Mouse (Mus musculus) forebrain, embryonic 12.5 days (tissue): ENCODE data around the gene Efna2. TPM values are rescaled to one million over a fixed set of nuclear protein-coding genes. Genes with fewer than 3 reads are reported as not detected.

Experiments
- ATAC-seq: fragments of 200-750 bp; cut with Nextera tagmentation; 2 replicates; pipeline ENCODE4 v1.8.0; 2017; ENCODE audit warnings: moderate TSS enrichment; ENCODE audit not compliant: low FRiP score
- H3K27ac ChIP-seq: fragments of 300-500 bp; sonication (generic); 2 replicates; pipeline ENCODE4 v1.5.1; 2016; ENCODE audit warnings: mild to moderate bottlenecking
- H3K27me3 ChIP-seq: fragments of 300-500 bp; sonication (generic); 2 replicates; pipeline ENCODE4 v1.6.1; 2016; ENCODE audit warnings: mild to moderate bottlenecking
- H3K36me3 ChIP-seq: fragments of 300-500 bp; sonication (generic); replicated peaks from 2 replicates; pipeline ENCODE4 v1.6.1; 2016; ENCODE audit warnings: mild to moderate bottlenecking
- H3K4me1 ChIP-seq: fragments of 300-500 bp; sonication (generic); 2 replicates; pipeline ENCODE4 v1.6.1; 2016
- H3K4me2 ChIP-seq: fragments of 300-500 bp; sonication (generic); 2 replicates; pipeline ENCODE4 v1.6.1; 2016; ENCODE audit warnings: mild to moderate bottlenecking, moderate library complexity
- H3K4me3 ChIP-seq: fragments of 300-500 bp; sonication (generic); replicated peaks from 2 replicates; pipeline ENCODE4 v1.5.1; 2016; ENCODE audit warnings: mild to moderate bottlenecking
- H3K9ac ChIP-seq: fragments of 300-500 bp; sonication (generic); 2 replicates; pipeline ENCODE4 v1.6.1; 2016; ENCODE audit warnings: mild to moderate bottlenecking
- H3K9me3 ChIP-seq: fragments of 300-500 bp; sonication (generic); 2 replicates; pipeline ENCODE4 v1.6.1; 2016
- WGBS: fragments of 180-500 bp; shearing (Covaris S2); methylation state at CpG from one replicate; pipeline ENCODE4 v1.1.7; 2016; 5-methylcytosine and 5-hydroxymethylcytosine counted together
- polyA plus RNA-seq: library from polyadenylated mRNA; unstranded; fragments of >200 nt; fragmentation: Nextera tagmentation; extraction: Ambion mirVana; gene quantifications from 2 replicates; pipeline ENCODE4 v1.2.1, GENCODE M21; 2016

Efna2 gene
- polyA plus RNA-seq, 1 experiment from 2014 or later, result 48.9 TPM

DNA sequence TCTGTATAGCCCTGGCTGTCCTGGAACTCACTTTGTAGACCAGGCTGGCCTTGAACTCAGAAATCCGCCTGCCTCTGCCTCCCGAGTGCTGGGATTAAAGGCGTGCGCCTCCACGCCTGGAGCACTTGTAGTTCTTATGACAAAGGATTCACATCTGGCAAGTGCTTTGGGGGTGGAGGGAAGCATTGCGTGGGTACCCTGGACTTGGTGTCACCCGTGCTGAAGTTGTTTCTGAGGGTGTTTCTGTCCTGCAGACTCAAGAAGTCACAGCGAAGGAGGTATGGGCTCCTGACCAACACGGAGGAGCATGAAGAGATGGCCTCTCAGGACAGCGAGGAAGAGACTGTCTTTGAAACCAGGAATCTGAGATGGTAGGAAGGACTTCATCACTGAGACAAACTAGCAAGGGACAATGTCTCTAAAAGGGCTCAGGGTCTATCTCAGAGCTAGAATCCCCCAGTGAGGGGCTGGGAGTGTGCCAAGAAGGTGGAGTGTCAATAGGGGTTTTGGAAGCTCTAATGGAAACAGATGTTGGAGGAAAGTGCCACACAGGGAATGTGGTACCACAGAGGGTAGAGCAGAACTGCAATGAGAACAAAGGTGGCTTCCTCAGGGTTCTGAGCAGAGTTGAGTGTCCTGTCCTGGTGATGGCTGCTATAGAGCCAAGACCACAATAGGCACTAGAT is 5.2 kb upstream of the Efna2 start:
- WGBS, result 86% methylated on average over 10 of the region's 10 CpGs
- Histone ChIP-seq H3K27me3 (no peaks in the 10 kb centered on the region), H3K4me3 (no peak overlapping the region), H3K4me1 (peaks cover 70% of the 10 kb centered on the region), H3K9ac (no peak overlapping the region), H3K36me3 (peaks cover 29% of the 10 kb centered on the region), H3K4me2 (no peak overlapping the region), H3K27ac (no peak overlapping the region), H3K9me3 (no peaks in the 10 kb centered on the region)
- ATAC-seq, result no peak

DNA sequence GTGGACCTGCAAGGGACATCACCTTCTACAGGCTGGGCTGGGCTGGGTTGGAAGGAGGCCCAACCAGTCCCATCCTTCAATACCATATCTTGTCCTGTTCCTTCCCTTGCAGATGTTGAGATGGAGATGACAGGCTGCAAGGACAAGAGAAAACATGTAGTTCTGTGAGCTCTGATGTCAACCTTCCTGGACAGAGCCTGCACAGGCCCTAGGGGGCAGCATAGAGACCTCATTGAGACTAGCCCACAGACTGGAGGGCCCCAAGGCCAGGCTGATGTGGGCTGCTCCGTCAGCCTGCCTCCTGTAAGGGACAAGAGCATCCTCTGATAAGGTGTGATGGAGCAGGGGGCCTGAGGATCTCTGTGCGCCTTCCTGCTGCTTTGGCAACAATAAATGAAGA is 4.6 kb upstream of the Efna2 start:
- Histone ChIP-seq H3K27ac (no peak overlapping the region), H3K9me3 (no peaks in the 10 kb centered on the region), H3K9ac (no peak overlapping the region), H3K4me1 (peaks cover 66% of the 10 kb centered on the region), H3K27me3 (no peaks in the 10 kb centered on the region), H3K36me3 (peaks cover 28% of the 10 kb centered on the region), H3K4me3 (no peak overlapping the region), H3K4me2 (no peak overlapping the region)
- ATAC-seq, result no peak
- WGBS, result 63% methylated on average over 2 of the region's 2 CpGs

GRCm38 (mm10) chr10:80175536-80176269 is 3.6 kb upstream of the Efna2 start:
- ATAC-seq, result no peak
- Histone ChIP-seq H3K27ac (0 out of 2 replicates have a peak overlapping the region, but pooled peaks have one; percentile 13), H3K4me1 (peaks cover 66% of the 10 kb centered on the region)

DNA sequence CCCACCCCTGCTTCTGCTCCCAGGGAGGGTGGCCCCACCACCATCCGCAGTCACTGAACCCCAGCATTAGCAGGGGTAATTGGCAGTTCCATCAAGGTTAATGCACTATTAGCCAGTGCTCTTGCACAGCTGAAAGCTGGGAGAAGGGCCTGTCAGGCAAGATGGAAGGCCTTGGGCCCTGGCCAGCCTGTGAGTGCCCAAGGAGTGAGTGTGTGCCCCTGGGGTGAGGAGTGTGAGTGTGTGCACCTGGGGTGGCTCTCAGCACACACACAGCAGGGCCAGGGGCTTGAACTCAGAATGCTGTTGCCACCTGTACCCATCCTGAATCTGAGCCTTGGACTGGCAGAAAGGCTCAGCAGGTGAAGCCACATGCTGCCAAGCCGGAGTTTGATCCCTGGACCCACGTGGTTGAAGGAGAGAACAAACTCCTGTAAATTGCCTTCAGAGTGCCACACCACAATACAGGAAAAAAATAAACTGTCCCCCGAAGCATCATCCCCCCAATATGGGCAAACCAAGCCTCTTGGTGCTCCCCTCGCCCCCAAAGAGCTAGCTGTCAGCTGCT is 2.9 kb upstream of the Efna2 start:
- ATAC-seq, result no peak
- H3K27me3 ChIP-seq, result no peaks in the 10 kb centered on the region
- 82% methylated on average over 5 of the region's 5 CpGs for WGBS
- peak overlapping the region; percentile 27; the same call in 1 of the 2 replicates for H3K27ac ChIP-seq
- H3K9ac ChIP-seq, result no peak overlapping the region; the same call in 1 of the 2 replicates
- peaks cover 12% of the 10 kb centered on the region for H3K36me3 ChIP-seq
- H3K9me3 ChIP-seq, result no peaks in the 10 kb centered on the region
- peaks cover 68% of the 10 kb centered on the region for H3K4me1 ChIP-seq
- H3K4me2 ChIP-seq, result no peak overlapping the region
- no peak overlapping the region for H3K4me3 ChIP-seq

More at GRCm38 (mm10) chr10:80175536-80176269, 3.6 kb upstream of the Efna2 start:
- no peaks in the 10 kb centered on the region for H3K27me3 ChIP-seq
- peaks cover 18% of the 10 kb centered on the region for H3K36me3 ChIP-seq
- H3K9ac ChIP-seq, result no peak overlapping the region
- no peak overlapping the region for H3K4me3 ChIP-seq
- no peak overlapping the region for H3K4me2 ChIP-seq
- 20% methylated on average over 4 of the region's 4 CpGs for WGBS
- no peaks in the 10 kb centered on the region for H3K9me3 ChIP-seq

- Histone ChIP-seq H3K27me3 (no peaks in the 10 kb centered on the region), H3K27ac (no peak overlapping the region), H3K4me2 (no peak overlapping the region), H3K9ac (no peak overlapping the region), H3K9me3 (no peaks in the 10 kb centered on the region), H3K36me3 (no peaks in the 10 kb centered on the region), H3K4me3 (no peak overlapping the region), H3K4me1 (peaks cover 68% of the 10 kb centered on the region)
- 64% methylated on average over 7 of the region's 7 CpGs for WGBS
- no peak for ATAC-seq
These were observed 1.6 kb upstream of the Efna2 start for GRCm38 (mm10) chr10:80177441-80178279.

- peak overlapping the region; percentile 93 for H3K4me3 ChIP-seq
- peaks cover 65% of the 10 kb centered on the region for H3K4me1 ChIP-seq
- ATAC-seq, result no peak
- no peaks in the 10 kb centered on the region for H3K9me3 ChIP-seq
- H3K36me3 ChIP-seq, result no peaks in the 10 kb centered on the region; the same call in 1 of the 2 replicates
- WGBS, result 49% methylated on average over 6 of the region's 6 CpGs
- peak overlapping the region; percentile 98 for H3K9ac ChIP-seq
- H3K27me3 ChIP-seq, result no peaks in the 10 kb centered on the region
- H3K27ac ChIP-seq, result peak overlapping the region; percentile 85; the same call in 1 of the 2 replicates
- H3K4me2 ChIP-seq, result peak overlapping the region; percentile 87
These were observed 1.0 kb downstream of the Efna2 start for GRCm38 (mm10) chr10:80180288-80180687.

- H3K9me3 ChIP-seq, result no peaks in the 10 kb centered on the region
- no peaks in the 10 kb centered on the region; the same call in 1 of the 2 replicates for H3K36me3 ChIP-seq
- peak overlapping the region; percentile 93 for H3K4me3 ChIP-seq
- peak overlapping the region; percentile 87 for H3K4me2 ChIP-seq
- H3K9ac ChIP-seq, result peak overlapping the region; percentile 98
- H3K4me1 ChIP-seq, result peaks cover 65% of the 10 kb centered on the region
- no peaks in the 10 kb centered on the region for H3K27me3 ChIP-seq
- no peak overlapping the region for H3K27ac ChIP-seq
- WGBS, result 48% methylated on average over 5 of the region's 5 CpGs
- ATAC-seq, result no peak
These were observed 1.5 kb downstream of the Efna2 start for GRCm38 (mm10) chr10:80180823-80181222.

DNA sequence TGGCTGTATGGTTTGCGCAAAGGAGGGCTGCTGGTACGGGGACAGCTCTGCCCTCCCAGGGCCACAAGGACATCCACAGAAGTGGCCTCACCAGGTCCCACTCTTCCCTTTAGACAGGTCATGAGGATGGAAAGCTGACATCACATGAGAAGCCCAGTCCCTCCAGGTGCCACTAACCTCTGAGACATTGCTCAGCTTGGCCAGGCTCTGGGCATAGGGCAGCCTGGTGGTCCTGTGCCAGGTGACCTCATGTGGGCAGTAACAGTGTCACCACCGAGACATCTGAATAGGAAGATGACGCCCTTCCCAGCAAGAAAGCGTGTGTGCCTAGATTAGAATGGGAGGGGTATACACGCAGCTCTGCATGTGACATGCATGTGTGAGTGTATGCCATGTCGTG is 3.3 kb downstream of the Efna2 start:
- 90% methylated on average over 7 of the region's 7 CpGs for WGBS
- no peak overlapping the region; the same call in 1 of the 2 replicates for H3K9ac ChIP-seq
- H3K9me3 ChIP-seq, result no peaks in the 10 kb centered on the region
- no peak overlapping the region for H3K4me2 ChIP-seq
- no peak overlapping the region for H3K27ac ChIP-seq
- H3K27me3 ChIP-seq, result peaks cover 9% of the 10 kb centered on the region; the same call in 1 of the 2 replicates
- peaks cover 55% of the 10 kb centered on the region for H3K4me1 ChIP-seq
- no peak for ATAC-seq
- peaks cover 12% of the 10 kb centered on the region for H3K36me3 ChIP-seq
- H3K4me3 ChIP-seq, result no peak overlapping the region

GRCm38 (mm10) chr10:80186649-80187048 is 7.4 kb downstream of the Efna2 start:
- Histone ChIP-seq H3K27me3 (peaks cover 36% of the 10 kb centered on the region; the same call in 1 of the 2 replicates), H3K4me2 (no peak overlapping the region), H3K4me3 (no peak overlapping the region), H3K4me1 (peaks cover 55% of the 10 kb centered on the region), H3K9ac (no peak overlapping the region), H3K9me3 (no peaks in the 10 kb centered on the region), H3K27ac (no peak overlapping the region), H3K36me3 (peaks cover 30% of the 10 kb centered on the region)
- ATAC-seq, result no peak
- 41% methylated on average over 27 of the region's 27 CpGs for WGBS

DNA sequence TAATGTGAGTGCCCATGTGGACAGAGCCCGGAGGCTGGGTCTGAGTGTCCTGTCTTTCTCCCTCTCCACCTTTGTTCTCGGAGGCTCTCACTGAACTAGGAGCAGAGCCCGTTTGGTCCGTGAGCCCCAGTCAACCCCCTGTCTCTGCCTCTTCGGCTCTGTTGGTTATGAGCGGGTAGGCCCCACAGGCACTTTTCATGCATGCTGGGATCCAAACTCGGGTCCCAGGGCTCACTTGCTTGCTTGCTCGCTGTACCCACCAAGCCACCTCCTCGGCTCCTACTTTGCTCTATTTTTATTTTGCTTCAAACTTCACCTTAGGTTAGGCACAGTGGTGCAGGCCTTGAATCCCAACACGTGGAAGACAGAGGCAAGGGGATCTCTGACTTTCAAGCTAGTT is 8.5 kb downstream of the Efna2 start:
- 0 out of 2 replicates have a peak overlapping the region, but pooled peaks have one; percentile 12 for H3K9ac ChIP-seq
- WGBS, result 84% methylated on average over 10 of the region's 10 CpGs
- H3K27ac ChIP-seq, result no peak overlapping the region
- no peaks in the 10 kb centered on the region for H3K9me3 ChIP-seq
- no peak for ATAC-seq
- peaks cover 50% of the 10 kb centered on the region for H3K4me1 ChIP-seq
- peaks cover 30% of the 10 kb centered on the region for H3K36me3 ChIP-seq
- H3K4me2 ChIP-seq, result no peak overlapping the region
- H3K27me3 ChIP-seq, result peaks cover 46% of the 10 kb centered on the region
- no peak overlapping the region for H3K4me3 ChIP-seq

- 65% methylated on average over 15 of the region's 15 CpGs for WGBS
- no peak overlapping the region for H3K4me3 ChIP-seq
- H3K27me3 ChIP-seq, result peaks cover 47% of the 10 kb centered on the region
- no peak overlapping the region for H3K27ac ChIP-seq
- 0 out of 2 replicates have a peak overlapping the region, but pooled peaks have one; percentile 36 for H3K9ac ChIP-seq
- H3K4me1 ChIP-seq, result peaks cover 55% of the 10 kb centered on the region
- no peak overlapping the region for H3K4me2 ChIP-seq
- H3K9me3 ChIP-seq, result no peaks in the 10 kb centered on the region
- ATAC-seq, result no peak
- peaks cover 30% of the 10 kb centered on the region for H3K36me3 ChIP-seq
These were observed 9.3 kb downstream of the Efna2 start for GRCm38 (mm10) chr10:80188453-80189024.
